In genomic region chr11:120227571-120228051, GRCm38 (mm10) we compare ENCODE assay signal across 9 mouse cellular contexts. TPM values are rescaled to one million over a fixed set of nuclear protein-coding genes. Genes with fewer than 3 reads are reported as not detected.
DNase-seq lines count a peak whose midpoint lies in the region; ATAC-seq lines count a peak whose summit lies in the region.
"Had no signal": no experiment of that assay in that cellular context is flagged by ENCODE, and none has a peak within 500 bp of the region (broad histone marks: within the 10 kb centered on the region; RNA-seq: fewer than 3 reads in every experiment).

No protein-coding gene starts in this region.

- 10% methylated on average over 8 of the region's 8 CpGs for WGBS in embryonic facial prominence, embryonic 11.5 days
- 26% methylated on average over 8 of the region's 8 CpGs for WGBS in liver, embryonic 11.5 days

- H3K9ac ChIP-seq in embryonic facial prominence, embryonic 11.5 days (replicated peaks; ENCODE audit: low read length): peak overlapping the region; percentile 29
- no peak overlapping the region for H3K9ac ChIP-seq in liver, embryonic 11.5 days (ENCODE audit: low read depth, low read length)

- no peaks in the 10 kb centered on the region for H3K36me3 ChIP-seq in embryonic facial prominence, embryonic 11.5 days (replicated peaks; ENCODE audit: control insufficient read depth, insufficient read depth, low read depth, low read length)
- H3K36me3 ChIP-seq in liver, embryonic 11.5 days (ENCODE audit: control insufficient read depth, insufficient read depth, low read length): peaks cover 2% of the 10 kb centered on the region; the same call in 1 of the 2 replicates
- H3K36me3 ChIP-seq: G1E had no signal

- no peak overlapping the region for H3K4me3 ChIP-seq in embryonic facial prominence, embryonic 11.5 days (ENCODE audit: low read depth, low read length)
- H3K4me3 ChIP-seq in liver, embryonic 11.5 days (ENCODE audit: low read depth, low read length): no peak overlapping the region

- intact Hi-C loops in heart, postnatal 10 days (cut with DNase I): no loop called here

- peak overlapping the region; percentile 21 for H3K4me2 ChIP-seq in embryonic facial prominence, embryonic 11.5 days (ENCODE audit: low read depth, low read length)
- peak overlapping the region; percentile 16 for H3K4me2 ChIP-seq in liver, embryonic 11.5 days

- DNase-seq in heart, adult 9 months (ENCODE audit: low spot score in 2 of 2): peak; percentile 28 to 30
- no peak for DNase-seq in heart, adult 8-10 months (ENCODE audit: low spot score)
- DNase-seq in embryonic facial prominence, embryonic 11.5 days (ENCODE audit: low spot score): peak; percentile 57
- DNase-seq in heart, postnatal 10 days: peak; percentile 56 to 66
- DNase-seq in liver, embryonic 11.5 days (ENCODE audit: low spot score): peak; percentile 36
- peak; percentile 58 for DNase-seq in thymus, postnatal 4 days
- no peak for DNase-seq in T-cell, adult 2 months (ENCODE audit: low spot score)
- DNase-seq in MN1 (ENCODE audit: low spot score): no peak

- H3K4me1 ChIP-seq in embryonic facial prominence, embryonic 11.5 days (ENCODE audit: control insufficient read depth, insufficient read depth, low read length): peaks cover 48% of the 10 kb centered on the region
- peaks cover 81% of the 10 kb centered on the region for H3K4me1 ChIP-seq in liver, embryonic 11.5 days (replicated peaks; ENCODE audit: control insufficient read depth, insufficient read depth, low read length)

- 0 out of 2 replicates have a peak overlapping the region, but pooled peaks have one; percentile 39 for H3K27ac ChIP-seq in embryonic facial prominence, embryonic 11.5 days (replicated peaks; ENCODE audit: low read depth, low read length)
- H3K27ac ChIP-seq in liver, embryonic 11.5 days (ENCODE audit: low read depth, low read length): no peak overlapping the region

- H3K9me3 ChIP-seq in embryonic facial prominence, embryonic 11.5 days (replicated peaks; ENCODE audit: control insufficient read depth, low read length): no peaks in the 10 kb centered on the region
- no peaks in the 10 kb centered on the region for H3K9me3 ChIP-seq in liver, embryonic 11.5 days (ENCODE audit: control insufficient read depth, low read length)

- ATAC-seq in embryonic facial prominence, embryonic 11.5 days (replicated peaks; ENCODE audit: insufficient number of reproducible peaks, low FRiP score, low TSS enrichment, low read depth): no peak
- ATAC-seq in liver, embryonic 11.5 days (replicated peaks; ENCODE audit: low FRiP score): no peak

- no peaks in the 10 kb centered on the region for H3K27me3 ChIP-seq in embryonic facial prominence, embryonic 11.5 days (ENCODE audit: control insufficient read depth, insufficient read depth, low read length)
- H3K27me3 ChIP-seq in liver, embryonic 11.5 days (replicated peaks; ENCODE audit: control insufficient read depth, insufficient read depth, low read length): peaks cover 33% of the 10 kb centered on the region

RNA-seq across cellular contexts. Expression of gene Bahcc1, which starts 5.1 kb away (rescaled TPM):
- total RNA-seq in heart, adult 8-10 months (2022): 10 to 100 TPM in 2 of 4 experiments, 1 to 10 TPM in 2; 6.2 to 12.6 (median 9.3) TPM
- 13.5 and 15.2 TPM in 2 replicates for polyA plus RNA-seq in embryonic facial prominence, embryonic 11.5 days (2014; fragmentation: Nextera tagmentation; extraction: Ambion mirVana)
- 10 to 100 TPM in 1 of 2 experiments, 1 to 10 TPM in 1; 8.8 to 14.1 TPM for total RNA-seq in heart, postnatal 10 days (2021)
- polyA plus RNA-seq in liver, embryonic 11.5 days (2014; fragmentation: Nextera tagmentation; extraction: Ambion mirVana): 6.7 and 8.8 TPM in 2 replicates

Comparison
In these comparisons a context has a peak if more than half of its experiments do, and no peak if none do; other contexts are left out.
1. DNase-seq: peak in heart, adult 9 months (2 of 2), embryonic facial prominence, embryonic 11.5 days (single experiment), heart, postnatal 10 days (2 of 2), liver, embryonic 11.5 days (single experiment) and thymus, postnatal 4 days (single experiment); none in heart, adult 8-10 months (single experiment), T-cell, adult 2 months (single experiment) and MN1 (single experiment).